19 mouse cellular contexts compared by ENCODE assay signal in genomic region chr7:73327652-73328051, GRCm38 (mm10). TPM values are rescaled to one million over a fixed set of nuclear protein-coding genes. Genes with fewer than 3 reads are reported as not detected.
A peak's percentile ranks its signal among the peaks of the same experiment; 100 is the strongest.
DNase-seq lines count a peak whose midpoint lies in the region; ATAC-seq and TF ChIP-seq lines count a peak whose summit lies in the region.
"Had no signal": no experiment of that assay in that cellular context is flagged by ENCODE, and none has a peak within 500 bp of the region (broad histone marks: within the 10 kb centered on the region; RNA-seq: fewer than 3 reads in every experiment).

No protein-coding gene starts in this region.

- H3K79me2 ChIP-seq in heart, adult 2 months (replicated peaks; ENCODE audit: control insufficient read depth, insufficient read depth, low read length): no peaks in the 10 kb centered on the region

- H3K27me3 ChIP-seq in heart, adult 2 months (ENCODE audit: control insufficient read depth, insufficient read depth, low read length): no peaks in the 10 kb centered on the region
- H3K27me3 ChIP-seq in heart, embryonic 12.5 days (replicated peaks): peaks cover 13% of the 10 kb centered on the region; the same call in 1 of the 2 replicates
- H3K27me3 ChIP-seq in lung, embryonic 16.5 days (ENCODE audit: control insufficient read depth, insufficient read depth, low read depth, low read length): no peaks in the 10 kb centered on the region
- H3K27me3 ChIP-seq in stomach, postnatal 0 days (ENCODE audit: control insufficient read depth, insufficient read depth, low read length): no peaks in the 10 kb centered on the region
- H3K27me3 ChIP-seq: neural tube, embryonic 13.5 days; Patski had no signal

- intact Hi-C loops in heart, adult 2 months (cut with DNase I): loop anchor here (2.0 kb wide), 2 partner anchors 27 to 53 kb away; no protein-coding TSS in a partner anchor
- intact Hi-C loops in gastrocnemius, postnatal 14 days (cut with DNase I; ENCODE audit: low total_unique reads): no loop called here

- no peaks in the 10 kb centered on the region for H3K9me3 ChIP-seq in heart, embryonic 12.5 days (replicated peaks)
- H3K9me3 ChIP-seq in lung, embryonic 16.5 days (ENCODE audit: control insufficient read depth, low read length): no peaks in the 10 kb centered on the region
- H3K9me3 ChIP-seq in stomach, postnatal 0 days (ENCODE audit: control insufficient read depth, low read length): no peaks in the 10 kb centered on the region
- H3K9me3 ChIP-seq: hindbrain, embryonic 13.5 days; neural tube, embryonic 13.5 days had no signal

- peak overlapping the region; percentile 54 for H3K27ac ChIP-seq in heart, adult 2 months
- H3K27ac ChIP-seq in heart, embryonic 12.5 days (ENCODE audit: poor library complexity, severe bottlenecking): no peak overlapping the region
- peak overlapping the region; percentile 37; the same call in 1 of the 2 replicates for H3K27ac ChIP-seq in lung, embryonic 16.5 days (ENCODE audit: low read length)
- H3K27ac ChIP-seq in stomach, postnatal 0 days (replicated peaks): peak overlapping the region; percentile 80
- H3K27ac ChIP-seq: hindbrain, embryonic 13.5 days had no signal

- 48% methylated on average over 5 of the region's 5 CpGs for WGBS in heart, adult 2 months
- 66% methylated on average over 5 of the region's 5 CpGs for WGBS in heart, embryonic 12.5 days
- WGBS in lung, embryonic 16.5 days: 72% methylated on average over 5 of the region's 5 CpGs
- 72% methylated on average over 5 of the region's 5 CpGs for WGBS in lung, adult 2 months
- WGBS in stomach, postnatal 0 days: 54% methylated on average over 5 of the region's 5 CpGs

- peaks cover 4% of the 10 kb centered on the region; the same call in 1 of the 2 replicates for H3K36me3 ChIP-seq in heart, adult 2 months (ENCODE audit: control insufficient read depth, insufficient read depth, low read length)
- H3K36me3 ChIP-seq in heart, embryonic 12.5 days: no peaks in the 10 kb centered on the region
- H3K36me3 ChIP-seq in lung, embryonic 16.5 days (ENCODE audit: control insufficient read depth, insufficient read depth, low read length): no peaks in the 10 kb centered on the region
- no peaks in the 10 kb centered on the region for H3K36me3 ChIP-seq in stomach, postnatal 0 days (ENCODE audit: control insufficient read depth, insufficient read depth, low read length)
- H3K36me3 ChIP-seq: hindbrain, embryonic 13.5 days; neural tube, embryonic 13.5 days had no signal

- no peak for ATAC-seq in heart, embryonic 12.5 days (ENCODE audit: insufficient number of reproducible peaks, low FRiP score)
- ATAC-seq in lung, embryonic 16.5 days (ENCODE audit: low read depth): no peak
- ATAC-seq in stomach, postnatal 0 days (ENCODE audit: low FRiP score, low TSS enrichment): no peak
- no peak for ATAC-seq in frontal cortex, adult (ENCODE audit: low TSS enrichment)
- ATAC-seq: forebrain, embryonic 16.5 days; Patski had no signal

- H3K9ac ChIP-seq in heart, adult 2 months (ENCODE audit: low read depth, low read length): no peak overlapping the region
- no peak overlapping the region for H3K9ac ChIP-seq in heart, embryonic 12.5 days
- no peak overlapping the region for H3K9ac ChIP-seq in lung, embryonic 16.5 days (ENCODE audit: low read length)
- H3K9ac ChIP-seq in stomach, postnatal 0 days (ENCODE audit: low read length): no peak overlapping the region
- H3K9ac ChIP-seq: hindbrain, embryonic 13.5 days; lung, embryonic 14.5 days; neural tube, embryonic 13.5 days had no signal

- no peak for TF ChIP-seq POLR2A in heart, adult 2 months (IDR thresholded peaks at IDR 0.05; ENCODE audit: insufficient read depth, low read depth, low read length)
- TF ChIP-seq POLR2A in lung, adult 2 months (IDR thresholded peaks at IDR 0.05; ENCODE audit: borderline replicate concordance, extremely low read depth, low read depth, low read length): no peak

- TF ChIP-seq EP300 in heart, adult 2 months (IDR thresholded peaks at IDR 0.05; ENCODE audit: insufficient read depth, low read depth, low read length): no peak
- TF ChIP-seq EP300 in stomach, postnatal 0 days (optimal IDR thresholded peaks at IDR 0.05): no peak

- no peak overlapping the region for H3K4me3 ChIP-seq in heart, adult 2 months
- no peak overlapping the region for H3K4me3 ChIP-seq in heart, embryonic 12.5 days
- no peak overlapping the region for H3K4me3 ChIP-seq in lung, embryonic 16.5 days (ENCODE audit: low read length)
- H3K4me3 ChIP-seq in lung, adult 2 months (replicated peaks; ENCODE audit: extremely low read depth, low read depth, low read length): no peak overlapping the region
- H3K4me3 ChIP-seq in stomach, postnatal 0 days (ENCODE audit: low read depth, low read length): no peak overlapping the region
- H3K4me3 ChIP-seq: hindbrain, embryonic 13.5 days; neural tube, embryonic 13.5 days had no signal

- H3K4me1 ChIP-seq in heart, adult 2 months (ENCODE audit: control insufficient read depth, insufficient read depth, low read length): peaks cover 11% of the 10 kb centered on the region
- H3K4me1 ChIP-seq in heart, embryonic 12.5 days (replicated peaks): peaks cover 33% of the 10 kb centered on the region
- H3K4me1 ChIP-seq in lung, embryonic 16.5 days (replicated peaks; ENCODE audit: control insufficient read depth, insufficient read depth, low read length): peaks cover 20% of the 10 kb centered on the region
- no peaks in the 10 kb centered on the region for H3K4me1 ChIP-seq in lung, adult 2 months (ENCODE audit: control insufficient read depth, insufficient read depth, low read length)
- peaks cover 13% of the 10 kb centered on the region; the same call in 1 of the 2 replicates for H3K4me1 ChIP-seq in stomach, postnatal 0 days (replicated peaks; ENCODE audit: control insufficient read depth, insufficient read depth)

- DNase-seq in heart, adult 2 months: no peak
- no peak for DNase-seq in lung, adult 2 months
- peak; percentile 34 for DNase-seq in gastrocnemius, postnatal 14 days
- no peak for DNase-seq in stomach, postnatal 0 days (ENCODE audit: low spot score)
- DNase-seq: B cell, adult 2 months; cerebellum, adult 18-20 months; kidney, adult 8-10 months; liver; thymus, postnatal 14 days had no signal

- H3K4me2 ChIP-seq in heart, embryonic 12.5 days: no peak overlapping the region
- H3K4me2 ChIP-seq in lung, embryonic 16.5 days (ENCODE audit: low read depth, low read length): no peak overlapping the region
- no peak overlapping the region for H3K4me2 ChIP-seq in stomach, postnatal 0 days (replicated peaks; ENCODE audit: low read depth)
- H3K4me2 ChIP-seq: hindbrain, embryonic 13.5 days; lung, embryonic 14.5 days; neural tube, embryonic 13.5 days had no signal

- TF ChIP-seq CTCF in heart, adult 2 months (IDR thresholded peaks at IDR 0.05): no peak
- no peak for TF ChIP-seq CTCF in lung, adult 2 months (IDR thresholded peaks at IDR 0.05; ENCODE audit: insufficient read depth, low read length)
- TF ChIP-seq CTCF in stomach, postnatal 0 days (IDR thresholded peaks at IDR 0.05; ENCODE audit: low read depth): no peak

RNA-seq across cellular contexts. Expression of gene Rgma, which starts 47.7 kb away (rescaled TPM):
- total RNA-seq in heart, adult 2 months (2021): 10 to 100 TPM; 54.6 to 83.7 TPM
- polyA plus RNA-seq in heart, adult 2 months (2012; rRNA removed): 27.4 and 28.7 TPM in 2 replicates
- 3.5 and 3.7 TPM in 2 replicates for polyA plus RNA-seq in heart, embryonic 12.5 days (2016; fragmentation: Nextera tagmentation; extraction: Ambion mirVana)
- polyA plus RNA-seq in lung, embryonic 16.5 days (2015; fragmentation: Nextera tagmentation; extraction: Ambion mirVana): 10.1 and 10.5 TPM in 2 replicates
- 23.4 and 27.5 TPM in 2 replicates for polyA plus RNA-seq in lung, adult 2 months (2012; rRNA removed)
- total RNA-seq in gastrocnemius, postnatal 14 days (2021): 10 to 100 TPM; 53.4 to 73.5 TPM
- polyA plus RNA-seq in stomach, postnatal 0 days (2015; fragmentation: Nextera tagmentation; extraction: Ambion mirVana): 4.5 and 5.7 TPM in 2 replicates
- total RNA-seq: granulocyte monocyte progenitor cell, adult 5-6 weeks; megakaryocyte, adult 5-6 weeks had no signal
